Mouse (Mus musculus): ENCODE data around the gene Ccdc191. TPM values are rescaled to one million over a fixed set of nuclear protein-coding genes. Genes with fewer than 3 reads are reported as not detected.

Ccdc191 gene
- polyA plus RNA-seq, 1 experiment from 2014 or later: 14.4 TPM

- H3K9me3 ChIP-seq (ENCODE audit: control insufficient read depth, low read length): no peaks in the 10 kb centered on the region
- H3K4me2 ChIP-seq (ENCODE audit: low read depth, severe bottlenecking): no peak overlapping the region
- no peak overlapping the region for H3K27ac ChIP-seq (replicated peaks; ENCODE audit: low read depth, low read length)
- no peak for DNase-seq (ENCODE audit: low spot score)
- 64% methylated on average over 2 of the region's 2 CpGs for WGBS
- H3K4me1 ChIP-seq (ENCODE audit: control insufficient read depth, insufficient read depth, low read length): no peaks in the 10 kb centered on the region
- H3K4me3 ChIP-seq (ENCODE audit: low read depth, low read length): no peak overlapping the region
- no peaks in the 10 kb centered on the region for H3K27me3 ChIP-seq (ENCODE audit: control insufficient read depth, insufficient read depth, low read length)
- no peak for ATAC-seq (ENCODE audit: insufficient number of reproducible peaks, low FRiP score, low TSS enrichment, low read depth)
- H3K36me3 ChIP-seq (ENCODE audit: control insufficient read depth, insufficient read depth, low read length): no peaks in the 10 kb centered on the region
- no peak overlapping the region for H3K9ac ChIP-seq (ENCODE audit: low read length)
These were observed 32.4 kb downstream of the Ccdc191 start for GRCm38 (mm10) chr16:43922024-43922423.

GRCm38 (mm10) chr16:43922630-43923029 lies 33.0 kb downstream of the Ccdc191 start:
- Histone ChIP-seq H3K4me2 (ENCODE audit: low read depth, severe bottlenecking) (no peak overlapping the region), H3K4me1 (ENCODE audit: control insufficient read depth, insufficient read depth, low read length) (no peaks in the 10 kb centered on the region), H3K9ac (ENCODE audit: low read length) (no peak overlapping the region), H3K27ac (replicated peaks; ENCODE audit: low read depth, low read length) (no peak overlapping the region), H3K36me3 (ENCODE audit: control insufficient read depth, insufficient read depth, low read length) (no peaks in the 10 kb centered on the region), H3K27me3 (ENCODE audit: control insufficient read depth, insufficient read depth, low read length) (no peaks in the 10 kb centered on the region), H3K9me3 (ENCODE audit: control insufficient read depth, low read length) (no peaks in the 10 kb centered on the region), H3K4me3 (ENCODE audit: low read depth, low read length) (no peak overlapping the region)
- DNase-seq (ENCODE audit: low spot score) (no peak), ATAC-seq (ENCODE audit: insufficient number of reproducible peaks, low FRiP score, low TSS enrichment, low read depth) (no peak)
- 63% methylated on average over 3 of the region's 3 CpGs for WGBS

- Histone ChIP-seq H3K36me3 (ENCODE audit: control insufficient read depth, insufficient read depth, low read length) (no peaks in the 10 kb centered on the region), H3K27ac (replicated peaks; ENCODE audit: low read depth, low read length) (no peak overlapping the region), H3K4me2 (ENCODE audit: low read depth, severe bottlenecking) (no peak overlapping the region), H3K9me3 (ENCODE audit: control insufficient read depth, low read length) (no peaks in the 10 kb centered on the region), H3K4me1 (ENCODE audit: control insufficient read depth, insufficient read depth, low read length) (no peaks in the 10 kb centered on the region), H3K9ac (ENCODE audit: low read length) (no peak overlapping the region), H3K27me3 (ENCODE audit: control insufficient read depth, insufficient read depth, low read length) (no peaks in the 10 kb centered on the region), H3K4me3 (ENCODE audit: low read depth, low read length) (no peak overlapping the region)
- WGBS: 75% methylated on average over 6 of the region's 6 CpGs
- ATAC-seq (ENCODE audit: insufficient number of reproducible peaks, low FRiP score, low TSS enrichment, low read depth) (no peak), DNase-seq (ENCODE audit: low spot score) (no peak)
These were observed 35.5 kb downstream of the Ccdc191 start for GRCm38 (mm10) chr16:43925001-43925558.

GRCm38 (mm10) chr16:43925846-43926245 lies 36.2 kb downstream of the Ccdc191 start:
- no peak overlapping the region for H3K9ac ChIP-seq (ENCODE audit: low read length)
- no peaks in the 10 kb centered on the region for H3K4me1 ChIP-seq (ENCODE audit: control insufficient read depth, insufficient read depth, low read length)
- no peak overlapping the region for H3K27ac ChIP-seq (replicated peaks; ENCODE audit: low read depth, low read length)
- no peaks in the 10 kb centered on the region for H3K9me3 ChIP-seq (ENCODE audit: control insufficient read depth, low read length)
- DNase-seq (ENCODE audit: low spot score) (no peak), ATAC-seq (ENCODE audit: insufficient number of reproducible peaks, low FRiP score, low TSS enrichment, low read depth) (no peak)
- 90% methylated on average over 1 of the region's 1 CpGs for WGBS
- H3K27me3 ChIP-seq (ENCODE audit: control insufficient read depth, insufficient read depth, low read length): no peaks in the 10 kb centered on the region
- H3K4me2 ChIP-seq (ENCODE audit: low read depth, severe bottlenecking): no peak overlapping the region
- H3K4me3 ChIP-seq (ENCODE audit: low read depth, low read length): no peak overlapping the region
- no peaks in the 10 kb centered on the region for H3K36me3 ChIP-seq (ENCODE audit: control insufficient read depth, insufficient read depth, low read length)

GRCm38 (mm10) chr16:43926341-43926859 lies 36.8 kb downstream of the Ccdc191 start, which contains the start of gene Qtrt2:
Gene Qtrt2, minus strand, starts transcription at chr16:43926809.
- DNase-seq (ENCODE audit: low spot score): no peak
- Histone ChIP-seq H3K36me3 (ENCODE audit: control insufficient read depth, insufficient read depth, low read length) (no peaks in the 10 kb centered on the region), H3K9ac (ENCODE audit: low read length) (no peak within 1 kb of the TSS), H3K4me2 (ENCODE audit: low read depth, severe bottlenecking) (no peak within 1 kb of the TSS), H3K27ac (replicated peaks; ENCODE audit: low read depth, low read length) (no peak within 1 kb of the TSS), H3K4me3 (ENCODE audit: low read depth, low read length) (no peak within 1 kb of the TSS), H3K9me3 (ENCODE audit: control insufficient read depth, low read length) (no peaks in the 10 kb centered on the region), H3K27me3 (ENCODE audit: control insufficient read depth, insufficient read depth, low read length) (no peaks in the 10 kb centered on the region), H3K4me1 (ENCODE audit: control insufficient read depth, insufficient read depth, low read length) (no peaks in the 10 kb centered on the region)
- 77% methylated on average over 6 of the region's 6 CpGs for WGBS
- no peak for ATAC-seq (ENCODE audit: insufficient number of reproducible peaks, low FRiP score, low TSS enrichment, low read depth)

GRCm38 (mm10) chr16:43930577-43930976 lies 41.0 kb downstream of the Ccdc191 start:
- DNase-seq (ENCODE audit: low spot score) (no peak), ATAC-seq (ENCODE audit: insufficient number of reproducible peaks, low FRiP score, low TSS enrichment, low read depth) (no peak)
- Histone ChIP-seq H3K4me2 (ENCODE audit: low read depth, severe bottlenecking) (no peak overlapping the region), H3K9me3 (ENCODE audit: control insufficient read depth, low read length) (no peaks in the 10 kb centered on the region), H3K4me3 (ENCODE audit: low read depth, low read length) (no peak overlapping the region), H3K4me1 (ENCODE audit: control insufficient read depth, insufficient read depth, low read length) (no peaks in the 10 kb centered on the region), H3K9ac (ENCODE audit: low read length) (no peak overlapping the region), H3K27me3 (ENCODE audit: control insufficient read depth, insufficient read depth, low read length) (no peaks in the 10 kb centered on the region), H3K36me3 (ENCODE audit: control insufficient read depth, insufficient read depth, low read length) (no peaks in the 10 kb centered on the region), H3K27ac (replicated peaks; ENCODE audit: low read depth, low read length) (no peak overlapping the region)

- Histone ChIP-seq H3K4me1 (ENCODE audit: control insufficient read depth, insufficient read depth, low read length) (no peaks in the 10 kb centered on the region), H3K4me3 (ENCODE audit: low read depth, low read length) (no peak overlapping the region), H3K9ac (ENCODE audit: low read length) (no peak overlapping the region), H3K27ac (replicated peaks; ENCODE audit: low read depth, low read length) (no peak overlapping the region), H3K36me3 (ENCODE audit: control insufficient read depth, insufficient read depth, low read length) (no peaks in the 10 kb centered on the region), H3K4me2 (ENCODE audit: low read depth, severe bottlenecking) (no peak overlapping the region), H3K9me3 (ENCODE audit: control insufficient read depth, low read length) (no peaks in the 10 kb centered on the region), H3K27me3 (ENCODE audit: control insufficient read depth, insufficient read depth, low read length) (no peaks in the 10 kb centered on the region)
- DNase-seq (ENCODE audit: low spot score): no peak
- WGBS: 77% methylated on average over 3 of the region's 3 CpGs
- no peak for ATAC-seq (ENCODE audit: insufficient number of reproducible peaks, low FRiP score, low TSS enrichment, low read depth)
These were observed 41.9 kb downstream of the Ccdc191 start for GRCm38 (mm10) chr16:43931502-43931901.

GRCm38 (mm10) chr16:43932319-43932718 lies 42.7 kb downstream of the Ccdc191 start:
- no peaks in the 10 kb centered on the region for H3K27me3 ChIP-seq (ENCODE audit: control insufficient read depth, insufficient read depth, low read length)
- no peak for DNase-seq (ENCODE audit: low spot score)
- H3K27ac ChIP-seq (replicated peaks; ENCODE audit: low read depth, low read length): no peak overlapping the region
- H3K9me3 ChIP-seq (ENCODE audit: control insufficient read depth, low read length): no peaks in the 10 kb centered on the region
- H3K4me3 ChIP-seq (ENCODE audit: low read depth, low read length): no peak overlapping the region
- no peak for ATAC-seq (ENCODE audit: insufficient number of reproducible peaks, low FRiP score, low TSS enrichment, low read depth)
- no peaks in the 10 kb centered on the region for H3K36me3 ChIP-seq (ENCODE audit: control insufficient read depth, insufficient read depth, low read length)
- no peak overlapping the region for H3K9ac ChIP-seq (ENCODE audit: low read length)
- H3K4me1 ChIP-seq (ENCODE audit: control insufficient read depth, insufficient read depth, low read length): no peaks in the 10 kb centered on the region
- no peak overlapping the region for H3K4me2 ChIP-seq (ENCODE audit: low read depth, severe bottlenecking)
- 93% methylated on average over 7 of the region's 7 CpGs for WGBS

GRCm38 (mm10) chr16:43933041-43933440 lies 43.4 kb downstream of the Ccdc191 start:
- Histone ChIP-seq H3K4me1 (ENCODE audit: control insufficient read depth, insufficient read depth, low read length) (no peaks in the 10 kb centered on the region), H3K9me3 (ENCODE audit: control insufficient read depth, low read length) (no peaks in the 10 kb centered on the region), H3K36me3 (ENCODE audit: control insufficient read depth, insufficient read depth, low read length) (no peaks in the 10 kb centered on the region), H3K4me3 (ENCODE audit: low read depth, low read length) (no peak overlapping the region), H3K27me3 (ENCODE audit: control insufficient read depth, insufficient read depth, low read length) (no peaks in the 10 kb centered on the region), H3K27ac (replicated peaks; ENCODE audit: low read depth, low read length) (no peak overlapping the region), H3K9ac (ENCODE audit: low read length) (no peak overlapping the region), H3K4me2 (ENCODE audit: low read depth, severe bottlenecking) (no peak overlapping the region)
- ATAC-seq (ENCODE audit: insufficient number of reproducible peaks, low FRiP score, low TSS enrichment, low read depth): no peak
- WGBS: 91% methylated on average over 6 of the region's 6 CpGs
- DNase-seq (ENCODE audit: low spot score): no peak
